Mouse (Mus musculus): ENCODE measurements around the gene Plekhs1.
"Not testable (repeated sequence)": the region's sequence is repeated elsewhere in the genome, so short reads cannot be mapped to it uniquely, and the experiment has no call there.

Gene Plekhs1

DNA sequence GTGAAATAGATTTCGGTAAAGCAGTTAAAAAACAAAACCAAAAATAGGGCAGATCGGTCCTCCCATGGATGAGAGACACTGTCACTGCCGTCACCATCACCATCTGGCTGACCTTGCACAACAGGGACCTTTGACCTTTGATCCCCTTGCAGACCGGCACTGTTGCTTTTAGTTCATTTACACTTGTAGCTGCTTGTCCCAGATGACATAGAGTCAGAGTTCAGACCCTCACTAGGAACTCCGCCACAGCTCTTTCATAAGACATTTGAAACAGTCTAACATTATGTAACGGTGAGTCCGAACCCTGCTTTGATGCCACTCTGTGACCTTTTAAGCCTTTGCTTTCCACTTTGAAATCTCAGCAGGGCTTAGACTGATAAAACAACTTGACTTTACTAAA is 58.0 kb downstream of the Plekhs1 start:
- DNase-seq (ENCODE audit: low read depth, low spot score): not testable (repeated sequence)

DNA sequence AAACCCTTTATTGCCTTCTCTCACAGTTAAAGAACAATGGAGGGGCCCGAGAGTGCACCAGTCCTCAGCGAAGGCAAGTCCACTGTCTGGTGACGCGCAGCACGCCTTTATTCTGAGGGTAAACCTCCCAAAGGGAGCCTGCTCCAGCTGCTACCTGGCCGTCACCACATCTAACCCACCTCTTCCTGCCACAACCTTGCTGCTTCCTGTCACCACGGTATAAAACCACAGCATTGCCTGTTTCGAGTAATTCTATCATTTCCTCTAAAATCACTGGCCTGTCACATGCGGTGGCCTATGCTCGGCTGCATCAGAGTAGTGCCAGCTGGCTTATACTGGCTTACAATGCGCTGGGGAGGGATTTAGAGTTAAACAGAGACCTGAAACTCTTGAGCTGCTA is 69.1 kb downstream of the Plekhs1 start:
- DNase-seq (ENCODE audit: low read depth, low spot score): not testable (repeated sequence)

DNA sequence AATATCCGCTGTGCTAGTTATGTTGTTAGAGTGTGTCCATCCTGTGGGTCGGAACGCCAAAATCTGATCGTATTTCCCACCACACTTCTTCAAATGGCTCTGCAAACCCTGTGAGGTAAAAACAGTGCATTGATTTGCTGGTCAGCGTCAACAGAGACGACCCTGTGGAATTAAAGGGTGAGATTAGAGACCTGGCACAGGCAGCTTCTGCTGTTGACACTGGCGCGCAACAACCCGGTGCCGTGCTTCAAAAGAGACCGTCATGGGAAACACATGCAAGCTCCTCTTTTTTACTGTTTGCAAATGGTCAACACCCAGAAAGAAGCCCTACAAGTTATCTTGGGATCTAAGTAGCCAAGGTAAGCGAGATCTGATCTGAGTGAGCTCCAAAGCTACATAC is 69.8 kb downstream of the Plekhs1 start:
- DNase-seq (ENCODE audit: low read depth, low spot score): no peak

DNA sequence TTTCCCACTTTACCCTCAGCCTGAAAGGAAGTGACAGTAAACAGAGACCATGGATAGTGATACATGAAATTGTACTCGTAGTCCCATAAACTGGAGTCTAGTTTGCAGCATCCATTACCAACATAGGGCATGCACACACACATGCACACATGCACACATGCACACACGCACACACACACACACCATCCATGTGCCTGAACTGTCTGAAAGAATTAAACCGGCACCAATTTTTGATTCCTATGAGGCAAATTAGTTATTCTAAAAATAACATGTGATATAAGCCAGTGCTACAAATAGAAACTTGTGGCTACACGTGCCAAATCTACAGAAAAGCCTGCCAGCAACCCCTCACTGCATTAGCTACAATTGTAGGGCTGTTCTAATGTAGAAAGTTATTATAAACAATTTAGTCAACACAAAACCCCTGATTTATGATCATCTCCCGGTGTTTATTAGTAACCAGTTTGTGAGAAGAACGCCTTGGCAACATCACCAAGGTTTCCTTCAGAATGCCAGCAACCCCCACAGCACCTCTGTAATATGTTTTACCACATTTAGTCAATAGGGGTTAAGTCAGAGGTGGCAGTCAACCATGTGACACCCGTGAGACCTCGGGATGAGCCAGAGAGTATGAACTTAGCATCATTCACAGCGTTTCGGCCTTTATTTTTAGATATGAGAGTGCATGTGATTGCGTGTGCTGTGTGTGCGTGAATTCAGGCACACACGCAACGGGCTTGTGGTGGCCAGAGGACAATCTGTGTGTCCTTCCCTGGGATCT is 72.0 kb downstream of the Plekhs1 start:
- no peak for DNase-seq (ENCODE audit: low read depth, low spot score)

DNA sequence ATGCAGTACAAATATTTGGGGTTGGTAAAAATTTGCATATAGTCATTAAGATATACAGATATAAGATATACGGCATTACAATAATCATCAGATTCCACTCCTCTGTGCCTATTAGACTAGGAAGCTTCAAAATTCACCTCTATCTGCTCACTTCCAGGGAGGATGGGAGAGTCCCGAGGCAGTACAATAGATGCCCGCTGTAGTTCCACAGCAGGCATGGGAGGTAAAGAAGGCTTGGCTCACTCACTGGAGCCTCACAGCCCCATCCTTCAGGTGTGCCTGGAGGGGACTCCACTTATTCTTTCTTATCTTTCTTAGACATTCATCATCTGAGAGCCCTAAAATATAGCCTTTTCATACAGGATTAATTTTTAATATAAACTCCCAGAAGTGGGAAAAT is 72.9 kb downstream of the Plekhs1 start:
- DNase-seq (ENCODE audit: low read depth, low spot score): no peak

DNA sequence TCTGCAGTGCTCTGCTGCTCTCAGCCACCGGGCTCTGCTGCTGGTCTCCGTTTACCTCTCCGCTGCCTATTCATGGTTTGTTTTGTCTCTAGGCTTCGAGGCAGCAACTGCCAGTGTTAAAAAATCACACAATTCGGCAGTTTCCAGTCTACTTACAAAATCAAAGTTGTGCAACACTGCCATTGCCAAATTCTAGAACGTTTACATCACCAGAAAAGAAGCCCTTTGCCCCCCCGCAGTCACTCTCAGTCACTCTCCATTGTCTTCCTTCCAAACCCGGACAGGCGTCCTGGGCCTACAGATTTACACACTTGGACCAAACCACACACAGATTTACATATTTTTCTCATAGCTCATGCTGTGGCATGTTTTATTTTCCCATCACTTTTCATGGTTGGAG is 73.6 kb downstream of the Plekhs1 start:
- DNase-seq (ENCODE audit: low read depth, low spot score): no peak

DNA sequence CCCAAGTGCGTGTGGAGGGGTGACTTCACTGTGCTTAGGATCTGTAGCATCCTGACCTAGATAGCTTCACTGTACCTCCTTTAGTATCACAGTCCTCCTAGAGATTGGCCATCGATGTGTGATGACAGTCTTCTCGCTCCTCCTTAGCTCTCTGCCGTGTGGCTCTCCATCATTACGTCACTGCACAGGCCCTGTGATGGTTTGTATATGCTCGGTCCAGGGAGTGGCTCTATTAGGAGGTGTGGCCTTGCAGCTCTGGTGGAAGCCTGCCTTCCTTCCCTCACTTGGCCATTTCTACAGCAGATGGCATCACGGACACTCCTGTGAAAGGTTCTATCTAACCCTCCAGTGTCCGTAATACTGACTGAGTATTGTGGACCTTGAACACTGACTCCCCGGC is 74.3 kb downstream of the Plekhs1 start:
- no peak for DNase-seq (ENCODE audit: low read depth, low spot score)
